Mouse (Mus musculus): ENCODE data around the gene Dcbld1.
"Not testable (repeated sequence)": the region's sequence is repeated elsewhere in the genome, so short reads cannot be mapped to it uniquely, and the experiment has no call there.

The Dcbld1 gene

GRCm38 (mm10) chr10:52260209-52260608 is 26.8 kb downstream of the Dcbld1 start:
- DNase-seq (ENCODE audit: low spot score) = no peak

- DNase-seq (ENCODE audit: low spot score) = no peak
These were observed 30.7 kb downstream of the Dcbld1 start for GRCm38 (mm10) chr10:52264162-52264561.

- peak; percentile 41 for DNase-seq (ENCODE audit: low spot score)
These were observed 35.5 kb downstream of the Dcbld1 start for GRCm38 (mm10) chr10:52268879-52269278.

- DNase-seq (ENCODE audit: low spot score) = peak; percentile 3
These were observed 38.0 kb downstream of the Dcbld1 start for GRCm38 (mm10) chr10:52271385-52271784.

DNA sequence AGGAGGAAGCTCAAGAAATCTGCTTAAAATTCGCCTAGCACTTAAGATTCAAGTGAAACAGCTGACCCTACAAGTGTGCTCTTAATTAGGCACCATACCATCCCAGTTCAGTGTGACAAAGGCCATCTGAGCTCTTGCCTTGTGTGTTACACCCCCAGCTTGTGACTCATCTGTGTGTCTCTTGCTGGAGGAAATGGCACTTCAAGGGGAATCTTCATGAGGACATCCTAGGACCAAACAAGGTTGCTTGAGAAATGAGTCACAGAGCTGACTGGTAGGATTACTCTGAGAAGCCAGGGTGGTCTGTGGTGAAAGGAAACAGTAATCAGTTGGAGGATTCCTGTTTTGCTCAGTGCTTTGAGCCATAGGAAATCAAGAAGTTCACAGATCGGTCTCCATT is 39.6 kb downstream of the Dcbld1 start:
- peak; percentile 3 for DNase-seq (ENCODE audit: low spot score)

- no peak for DNase-seq (ENCODE audit: low spot score)
These were observed 40.8 kb downstream of the Dcbld1 start for GRCm38 (mm10) chr10:52274001-52274909.

GRCm38 (mm10) chr10:52274910-52275604 is 41.6 kb downstream of the Dcbld1 start:
- DNase-seq (ENCODE audit: low spot score) = no peak

- no peak for DNase-seq (ENCODE audit: low spot score)
These were observed 43.2 kb downstream of the Dcbld1 start for GRCm38 (mm10) chr10:52276579-52276978.

GRCm38 (mm10) chr10:52277564-52277963 is 44.1 kb downstream of the Dcbld1 start:
- DNase-seq (ENCODE audit: low spot score) = not testable (repeated sequence)

DNA sequence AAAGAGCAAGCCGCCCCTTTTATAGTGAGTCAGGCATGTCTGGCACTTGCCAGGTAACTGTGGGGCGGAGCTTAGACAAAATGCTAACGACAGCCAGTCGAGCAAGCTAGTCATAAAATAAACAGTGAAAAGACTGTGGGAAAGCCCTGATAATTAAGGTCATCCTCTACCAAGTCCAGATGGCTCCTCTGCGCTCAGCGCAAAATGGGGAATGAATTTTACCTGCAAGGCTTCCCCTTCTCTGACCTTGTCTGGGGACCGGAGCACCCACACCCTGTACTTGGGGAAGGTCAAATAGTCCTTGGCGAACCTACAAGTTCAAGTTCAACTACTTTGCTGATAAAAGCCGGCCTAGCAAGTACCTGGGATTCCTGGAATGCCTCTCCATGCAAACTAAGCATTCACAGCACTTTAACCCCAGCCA is 44.6 kb downstream of the Dcbld1 start:
- no peak for DNase-seq (ENCODE audit: low spot score)

DNA sequence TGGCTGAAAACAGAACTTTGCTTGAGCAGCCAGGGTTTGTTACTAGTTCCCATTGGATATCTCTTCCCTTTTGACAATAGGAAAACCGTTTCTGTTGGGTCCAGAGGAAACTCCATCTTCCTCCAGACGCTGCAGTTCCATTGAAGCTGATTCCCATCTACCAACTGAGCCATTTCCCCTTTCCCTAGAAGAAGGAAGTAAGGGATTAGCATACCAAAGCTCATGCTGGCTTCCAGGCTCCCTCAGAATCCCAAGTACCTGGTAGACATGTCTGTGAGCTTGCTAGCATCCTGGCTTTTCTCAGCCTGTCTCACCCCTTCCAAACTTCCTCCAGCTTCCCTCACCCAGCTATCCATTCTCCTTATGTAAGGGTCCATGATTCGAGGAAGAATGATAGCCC is 45.4 kb downstream of the Dcbld1 start:
- DNase-seq (ENCODE audit: low spot score) = no peak

DNA sequence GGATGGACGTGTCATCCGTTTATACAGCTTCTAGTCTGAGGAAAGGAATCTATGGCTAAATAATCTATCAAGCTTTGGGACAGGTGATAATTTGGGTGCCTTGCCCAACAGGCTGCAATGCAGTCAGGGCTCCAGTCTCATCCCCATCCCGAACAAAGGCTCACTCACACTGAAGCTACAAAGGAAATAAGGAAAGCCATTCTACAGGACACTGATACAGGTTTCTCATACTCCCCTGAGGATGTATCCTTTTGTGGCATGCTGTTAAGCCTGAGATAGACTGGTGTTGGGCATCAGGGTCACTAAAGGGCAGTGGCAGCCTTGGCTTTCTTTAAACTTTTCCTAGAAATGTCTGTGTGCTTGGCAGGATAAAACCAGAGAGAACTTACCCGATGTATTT is 46.5 kb downstream of the Dcbld1 start:
- DNase-seq (ENCODE audit: low spot score) = no peak

DNA sequence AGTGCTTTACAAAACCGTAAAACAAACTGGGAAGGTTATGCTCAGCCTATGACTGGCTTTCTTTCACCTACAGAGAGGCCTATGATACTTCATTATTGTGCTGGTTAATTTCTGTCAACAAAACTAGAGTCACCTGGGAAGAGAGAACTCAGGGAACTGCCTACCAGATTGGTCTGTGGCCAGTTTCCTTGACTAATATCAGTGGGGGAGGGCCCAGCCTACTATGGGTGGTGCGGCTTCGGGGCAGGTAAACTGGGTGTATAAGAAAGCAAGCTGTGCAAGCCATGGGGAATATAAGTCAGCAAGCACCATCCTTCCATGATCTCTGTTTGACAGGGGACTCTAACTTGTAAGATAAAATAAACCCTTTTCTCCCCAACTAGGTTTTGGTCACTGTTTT is 47.2 kb downstream of the Dcbld1 start:
- no peak for DNase-seq (ENCODE audit: low spot score)

- no peak for DNase-seq (ENCODE audit: low spot score)
These were observed 47.9 kb downstream of the Dcbld1 start for GRCm38 (mm10) chr10:52281337-52281736.

DNA sequence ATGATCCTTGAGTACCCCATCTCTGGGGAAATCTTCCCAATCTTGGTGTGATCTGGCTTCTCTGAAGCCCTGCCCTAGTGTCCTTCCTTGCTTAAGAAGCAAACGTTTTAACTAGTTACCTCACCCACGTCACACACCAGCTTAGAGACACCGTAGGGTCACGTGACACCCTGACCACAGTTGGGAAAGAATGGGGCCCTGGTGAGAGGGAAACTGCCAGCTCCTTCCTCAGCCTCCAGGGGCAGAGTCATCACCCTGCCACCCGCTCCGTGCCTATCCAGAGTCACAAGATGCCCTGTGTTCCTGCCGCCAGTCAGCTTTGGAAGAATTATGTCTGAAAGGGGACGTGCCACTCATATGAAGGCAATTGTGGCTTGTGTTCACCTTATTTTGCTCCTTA is 51.2 kb downstream of the Dcbld1 start:
- peak; percentile 13 for DNase-seq (ENCODE audit: low spot score)

DNA sequence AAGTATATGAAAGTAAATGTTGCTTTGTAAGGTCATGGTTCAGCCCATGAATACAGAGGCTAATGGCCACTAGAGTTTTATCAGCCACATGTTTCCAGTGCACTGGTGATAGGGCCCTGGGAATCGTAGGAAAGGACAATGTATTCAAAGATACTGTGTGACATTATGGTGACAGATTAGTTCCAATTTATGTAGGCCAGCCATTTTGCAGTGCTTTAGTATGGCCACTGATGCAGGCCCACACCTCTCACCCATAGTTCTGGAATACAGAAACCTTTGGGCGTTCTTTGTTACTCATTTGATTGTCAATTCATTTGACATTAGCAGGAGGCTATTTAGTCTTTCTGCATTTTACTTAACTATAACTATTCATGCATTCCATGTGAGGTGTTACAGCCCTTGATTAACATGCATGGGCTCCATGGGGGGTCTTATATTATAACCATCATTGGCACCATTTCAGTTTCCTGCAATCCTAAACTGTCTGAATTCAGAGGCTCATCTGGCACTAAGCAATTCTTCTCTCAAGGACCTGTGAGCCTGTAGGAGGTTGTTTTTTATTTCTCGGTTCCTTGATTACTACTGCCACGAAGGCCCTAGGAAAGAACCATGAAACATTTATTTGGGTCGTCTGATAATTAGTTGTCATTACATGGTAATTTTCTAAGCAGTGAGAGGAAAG is 54.6 kb downstream of the Dcbld1 start:
- no peak for DNase-seq (ENCODE audit: low spot score)

DNA sequence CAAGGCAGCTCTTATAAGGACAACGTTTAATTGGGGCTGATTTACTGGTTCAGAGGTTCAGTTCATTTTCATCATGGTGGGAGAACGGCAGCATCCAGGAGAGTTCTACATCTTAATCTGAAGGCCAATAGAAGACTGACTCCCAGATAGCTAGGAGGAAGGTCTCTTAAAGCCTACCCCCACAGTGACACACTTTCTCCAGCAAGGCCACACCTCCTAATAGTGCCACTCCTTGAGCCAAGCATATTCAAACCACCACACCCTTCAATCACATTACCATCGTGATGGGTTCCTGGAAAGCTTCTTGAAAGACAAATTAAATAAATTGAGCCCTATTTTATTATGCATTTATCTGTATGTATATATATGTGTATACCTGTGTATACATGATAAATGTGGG is 55.8 kb downstream of the Dcbld1 start:
- no peak for DNase-seq (ENCODE audit: low spot score)

DNA sequence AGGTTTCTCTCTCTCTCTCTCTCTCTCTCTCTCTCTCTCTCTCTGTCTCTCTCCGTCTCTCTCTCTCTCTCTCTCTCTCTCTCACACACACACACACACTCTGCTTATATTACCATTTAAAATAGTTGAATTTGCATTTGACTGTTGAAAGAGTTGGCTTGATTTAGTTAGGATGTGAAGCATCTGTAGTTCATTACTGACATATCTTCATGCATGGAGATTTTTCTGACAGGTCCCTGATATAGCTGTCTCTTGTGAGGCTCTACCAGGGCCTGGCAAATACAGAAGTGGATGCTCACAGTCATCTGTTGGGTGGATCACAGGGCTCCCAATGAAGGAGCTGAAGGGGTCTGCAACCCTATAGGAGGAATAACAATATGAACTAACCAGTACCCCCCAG is 59.0 kb downstream of the Dcbld1 start:
- not testable (repeated sequence) for DNase-seq (ENCODE audit: low spot score)

- DNase-seq (ENCODE audit: low spot score) = no peak
These were observed 60.6 kb downstream of the Dcbld1 start for GRCm38 (mm10) chr10:52293921-52294577.

- no peak for DNase-seq (ENCODE audit: low spot score)
These were observed 62.5 kb downstream of the Dcbld1 start for GRCm38 (mm10) chr10:52295934-52296333.

GRCm38 (mm10) chr10:52298568-52298967 is 65.1 kb downstream of the Dcbld1 start:
- not testable (repeated sequence) for DNase-seq (ENCODE audit: low spot score)

- no peak for DNase-seq (ENCODE audit: low spot score)
These were observed 68.3 kb downstream of the Dcbld1 start for GRCm38 (mm10) chr10:52301766-52302165.

Data from c-Kit-positive CD71-positive TER-119-positive erythroid progenitor cells, embryonic 14.5 days (primary cell).